Mouse (Mus musculus) liver, embryonic 14.5 days (tissue): ENCODE results near the gene Igsf21.

Source experiments
- CTCF ChIP-seq: IDR thresholded peaks from 2 replicates; pipeline ENCODE4 v1.5.1; 2016; ENCODE audit warnings: antibody characterized with exemption, low read depth, control low read depth
- EP300 ChIP-seq: IDR thresholded peaks from 2 replicates; pipeline ENCODE4 v1.6.1; 2016; ENCODE audit warnings: antibody characterized with exemption, low read depth

DNA sequence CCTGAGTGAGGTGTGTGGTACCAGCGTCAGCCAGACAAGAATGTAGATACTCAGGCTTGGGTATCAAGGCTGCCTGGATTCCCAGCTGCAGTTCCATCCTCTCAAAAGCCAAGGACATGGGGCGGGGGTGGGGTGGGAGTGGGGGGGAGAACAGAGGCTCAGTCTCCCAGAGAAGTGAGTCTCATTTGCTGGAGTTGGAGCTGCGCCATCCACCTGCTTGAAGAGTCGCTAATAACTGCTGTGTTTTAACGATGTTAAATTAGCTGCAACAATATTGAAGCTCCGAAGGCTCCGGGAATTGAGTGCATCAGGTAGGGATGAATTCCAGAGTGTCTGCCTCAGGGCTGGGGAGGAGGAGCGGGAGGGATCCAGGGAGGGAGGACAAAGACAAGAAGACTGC, 250.9 kb downstream of the Igsf21 start:
- TF ChIP-seq CTCF = no peak
- TF ChIP-seq EP300 = no peak
